7 mouse cellular contexts compared by ENCODE assay signal in genomic region chr9:41766533-41766920, GRCm38 (mm10).
DNase-seq lines count a peak whose midpoint lies in the region; ATAC-seq and TF ChIP-seq lines count a peak whose summit lies in the region.

No protein-coding gene starts in this region.

- no peaks in the 10 kb centered on the region for H3K9me3 ChIP-seq in hindbrain, embryonic 13.5 days

- no peak overlapping the region for H3K4me2 ChIP-seq in hindbrain, embryonic 13.5 days
- H3K4me2 ChIP-seq in myocyte (ENCODE audit: low read depth), result peak overlapping the region; percentile 64

- no peak overlapping the region for H3K4me3 ChIP-seq in hindbrain, embryonic 13.5 days
- H3K4me3 ChIP-seq in myocyte, result no peak overlapping the region

- intact Hi-C loops in left cerebral cortex, postnatal 14 days (cut with DNase I), result no loop called here

- peak; percentile 74 for ATAC-seq in hindbrain, embryonic 13.5 days (ENCODE audit: low FRiP score)
- no peak for ATAC-seq in activated CD4-positive, CD25-positive, alpha-beta regulatory T cell, adult 4 months

- H3K36me3 ChIP-seq in hindbrain, embryonic 13.5 days, result no peaks in the 10 kb centered on the region
- H3K36me3 ChIP-seq in myocyte (ENCODE audit: control insufficient read depth, insufficient read depth), result no peaks in the 10 kb centered on the region

- peaks cover 10% of the 10 kb centered on the region for H3K4me1 ChIP-seq in hindbrain, embryonic 13.5 days (replicated peaks)

- no peak overlapping the region for H3ac ChIP-seq in myocyte (ENCODE audit: control insufficient read depth, insufficient read length)

- no peak for TF ChIP-seq POLR2A in myocyte (IDR thresholded peaks at IDR 0.05; ENCODE audit: insufficient read length, low read depth)

- peak overlapping the region; percentile 75 for H3K27ac ChIP-seq in hindbrain, embryonic 13.5 days

- WGBS in hindbrain, embryonic 13.5 days, result 9% methylated on average over 4 of the region's 4 CpGs

- peak; percentile 30 for DNase-seq in adrenal gland, adult 2 months
- peak; percentile 54 for DNase-seq in embryo, embryonic 10.5 days (ENCODE audit: low spot score)
- DNase-seq in gastrocnemius, adult 8-10 months (ENCODE audit: low spot score in 2 of 2), result peak; percentile 47 to 56
- DNase-seq in left cerebral cortex, postnatal 14 days (ENCODE audit: low spot score in 2 of 2), result peak; percentile 57 to 69

- no peak overlapping the region for H3K9ac ChIP-seq in hindbrain, embryonic 13.5 days

- H3K79me2 ChIP-seq in myocyte (ENCODE audit: control insufficient read depth, insufficient read depth), result no peaks in the 10 kb centered on the region

- no peaks in the 10 kb centered on the region for H3K27me3 ChIP-seq in hindbrain, embryonic 13.5 days
- H3K27me3 ChIP-seq in myocyte (ENCODE audit: control insufficient read depth, insufficient read depth, insufficient read length), result no peaks in the 10 kb centered on the region

TF ChIP-seq in myocyte, 11 proteins besides CTCF, POLR2A, EP300 and RAD21:
- TF ChIP-seq CEBPB (IDR thresholded peaks at IDR 0.05; ENCODE audit: insufficient read depth, poor library complexity, severe bottlenecking) (no peak), POLR2AphosphoS2 (IDR thresholded peaks at IDR 0.05; ENCODE audit: insufficient read length, low read depth) (no peak), MYOG (IDR thresholded peaks at IDR 0.05; ENCODE audit: control insufficient read depth in 1 of 3, insufficient read depth in 1 of 3, insufficient read length in 2 of 3, low read depth in 2 of 3) (peak; percentile 18 to 80 (median 38)), REST (IDR thresholded peaks at IDR 0.05; ENCODE audit: insufficient read depth, insufficient read length) (no peak), MYOD1 (IDR thresholded peaks at IDR 0.05; ENCODE audit: control insufficient read depth in 1 of 3, insufficient read length in 2 of 3, low read depth in 2 of 3) (peak; percentile 35 to 95 (median 95)), TCF12 (IDR thresholded peaks at IDR 0.05; ENCODE audit: insufficient read depth, poor library complexity, severe bottlenecking) (peak; percentile 43), E2F4 (IDR thresholded peaks at IDR 0.05; ENCODE audit: insufficient read depth) (no peak), USF1 (IDR thresholded peaks at IDR 0.05; ENCODE audit: low read depth) (peak; percentile 47), MAX (IDR thresholded peaks at IDR 0.05; ENCODE audit: low read depth) (no peak), SRF (IDR thresholded peaks at IDR 0.05; ENCODE audit: control insufficient read depth, insufficient read length, low read depth) (no peak), TCF3 (IDR thresholded peaks at IDR 0.05; ENCODE audit: insufficient read length, low read depth) (no peak)
